Mouse (Mus musculus): ENCODE data around the gene Psg23. TPM values are rescaled to one million over a fixed set of nuclear protein-coding genes. Genes with fewer than 3 reads are reported as not detected.
"Not testable (repeated sequence)": the region's sequence is repeated elsewhere in the genome, so short reads cannot be mapped to it uniquely, and the experiment has no call there.

Gene Psg23
- not detected in 2 replicates for polyA plus RNA-seq (2014; fragmentation: Nextera tagmentation; extraction: Ambion mirVana)

DNA sequence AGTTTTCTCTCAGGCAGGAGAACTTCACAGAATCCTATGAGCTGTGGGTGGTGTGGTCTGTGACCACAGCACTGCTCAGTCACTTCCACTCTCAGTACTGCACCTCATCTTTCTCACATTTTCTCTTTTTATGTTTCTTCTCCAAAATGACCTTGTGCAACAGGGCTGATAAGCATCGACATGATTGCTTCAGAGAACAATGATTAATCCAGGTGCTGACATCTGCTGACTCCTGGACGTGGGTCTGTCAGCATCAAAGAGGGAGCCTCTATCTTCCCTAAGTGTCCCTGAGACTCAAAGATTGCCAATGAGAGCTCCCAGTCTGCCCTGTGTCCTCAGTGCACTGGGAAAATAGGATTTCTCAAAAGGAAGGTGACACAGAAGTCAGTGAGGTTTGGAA, at the start of gene Psg23:
Gene Psg23 (minus strand): TSS at position 101 of the 400 bp plus-strand sequence.
- H3K27ac ChIP-seq (ENCODE audit: low read depth, low read length); H3K4me3 ChIP-seq (ENCODE audit: low read depth, low read length); H3K9me3 ChIP-seq (ENCODE audit: control insufficient read depth, low read length); H3K4me2 ChIP-seq; DNase-seq (ENCODE audit: low spot score, missing footprints); H3K4me1 ChIP-seq (ENCODE audit: control insufficient read depth, insufficient read depth, low read length); H3K27me3 ChIP-seq (ENCODE audit: control insufficient read depth, insufficient read depth, low read length); H3K36me3 ChIP-seq (ENCODE audit: control insufficient read depth, insufficient read depth, low read length); ATAC-seq (ENCODE audit: low FRiP score); H3K9ac ChIP-seq (ENCODE audit: low read length): not testable (repeated sequence)
- 73% methylated on average over 1 of the region's 2 CpGs for WGBS

DNA sequence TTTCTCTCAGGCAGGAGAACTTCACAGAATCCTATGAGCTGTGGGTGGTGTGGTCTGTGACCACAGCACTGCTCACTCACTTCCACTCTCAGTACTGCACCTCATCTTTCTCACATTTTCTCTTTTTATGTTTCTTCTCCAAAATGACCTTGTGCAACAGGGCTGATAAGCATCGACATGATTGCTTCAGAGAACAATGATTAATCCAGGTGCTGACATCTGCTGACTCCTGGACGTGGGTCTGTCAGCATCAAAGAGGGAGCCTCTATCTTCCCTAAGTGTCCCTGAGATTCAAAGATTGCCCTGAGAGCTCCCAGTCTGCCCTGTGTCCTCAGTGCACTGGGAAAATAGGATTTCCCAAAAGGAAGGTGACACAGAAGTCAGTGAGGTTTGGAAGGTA, 40.3 kb upstream of the Psg23 start, which contains the start of gene Psg21:
Gene Psg21 (minus strand): TSS at position 101 of the 400 bp plus-strand sequence.
- not testable (repeated sequence) for DNase-seq (ENCODE audit: low spot score, missing footprints); H3K4me2 ChIP-seq; H3K9ac ChIP-seq (ENCODE audit: low read length); H3K36me3 ChIP-seq (ENCODE audit: control insufficient read depth, insufficient read depth, low read length); H3K27ac ChIP-seq (ENCODE audit: low read depth, low read length); H3K9me3 ChIP-seq (ENCODE audit: control insufficient read depth, low read length); H3K4me1 ChIP-seq (ENCODE audit: control insufficient read depth, insufficient read depth, low read length); H3K4me3 ChIP-seq (ENCODE audit: low read depth, low read length); ATAC-seq (ENCODE audit: low FRiP score); H3K27me3 ChIP-seq (ENCODE audit: control insufficient read depth, insufficient read depth, low read length)
- 60% methylated on average over 1 of the region's 2 CpGs for WGBS

DNA sequence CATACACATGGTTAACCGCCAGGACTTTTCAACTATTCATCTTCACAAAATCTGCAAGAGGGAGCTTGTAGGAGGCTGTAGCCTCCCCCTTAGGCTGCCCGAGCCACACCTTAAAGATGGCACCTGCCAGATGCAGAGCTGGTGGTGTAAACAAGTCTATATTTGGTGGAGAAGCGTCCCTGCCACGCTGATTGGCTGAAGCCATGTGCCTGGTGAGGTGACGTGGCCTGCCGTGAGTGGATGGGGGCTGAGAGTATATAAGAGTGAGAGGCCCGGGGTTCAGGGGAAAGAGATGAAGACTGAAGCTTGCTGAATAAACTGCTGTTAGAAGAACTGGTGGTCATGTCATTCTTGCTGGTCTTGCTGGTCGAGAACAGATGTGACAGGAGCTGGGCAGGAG, 10.6 kb upstream of the Psg23 start:
- H3K4me1 ChIP-seq (ENCODE audit: control insufficient read depth, insufficient read depth, low read length); H3K36me3 ChIP-seq (ENCODE audit: control insufficient read depth, insufficient read depth, low read length); H3K4me3 ChIP-seq (ENCODE audit: low read depth, low read length); H3K9ac ChIP-seq (ENCODE audit: low read length); H3K27ac ChIP-seq (ENCODE audit: low read depth, low read length); DNase-seq (ENCODE audit: low spot score, missing footprints); H3K4me2 ChIP-seq; H3K9me3 ChIP-seq (ENCODE audit: control insufficient read depth, low read length); H3K27me3 ChIP-seq (ENCODE audit: control insufficient read depth, insufficient read depth, low read length); ATAC-seq (ENCODE audit: low FRiP score): not testable (repeated sequence)
- WGBS = 81% methylated on average over 8 of the region's 8 CpGs

DNA sequence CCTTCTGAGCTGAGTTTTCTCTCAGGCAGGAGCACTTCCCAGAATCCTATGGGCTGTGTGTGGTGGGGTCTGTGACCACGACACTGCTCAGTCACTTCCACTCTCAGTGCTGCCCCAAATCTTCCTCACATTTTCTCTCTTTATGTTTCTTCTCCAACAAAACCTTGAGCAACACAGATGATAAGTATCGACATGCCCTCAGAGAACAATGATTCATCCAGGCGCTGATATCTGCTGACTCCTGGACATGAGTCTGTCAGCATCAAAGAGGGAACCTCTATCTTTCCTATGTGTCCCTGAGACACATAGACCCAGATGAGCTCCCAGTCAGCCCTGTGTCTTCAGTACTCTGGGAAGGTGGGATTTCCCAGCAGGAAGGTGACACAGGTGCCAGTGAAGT, 49.1 kb downstream of the Psg23 start, which contains the start of gene Psg27:
Gene Psg27 (minus strand): TSS at position 101 of the 400 bp plus-strand sequence.
- Histone ChIP-seq H3K27ac (ENCODE audit: low read depth, low read length) (no peak within 1 kb of the TSS), H3K4me2 (no peak within 1 kb of the TSS), H3K27me3 (ENCODE audit: control insufficient read depth, insufficient read depth, low read length) (no peaks in the 10 kb centered on the region), H3K9ac (ENCODE audit: low read length) (no peak within 1 kb of the TSS), H3K9me3 (ENCODE audit: control insufficient read depth, low read length) (0 out of 2 replicates have a peak, but pooled peaks cover 3% of the 10 kb centered on the region), H3K36me3 (ENCODE audit: control insufficient read depth, insufficient read depth, low read length) (no peaks in the 10 kb centered on the region), H3K4me3 (ENCODE audit: low read depth, low read length) (no peak within 1 kb of the TSS), H3K4me1 (ENCODE audit: control insufficient read depth, insufficient read depth, low read length) (no peaks in the 10 kb centered on the region)
- ATAC-seq (ENCODE audit: low FRiP score) = no peak
- no peak for DNase-seq (ENCODE audit: low spot score, missing footprints)
- 81% methylated on average over 3 of the region's 3 CpGs for WGBS

DNA sequence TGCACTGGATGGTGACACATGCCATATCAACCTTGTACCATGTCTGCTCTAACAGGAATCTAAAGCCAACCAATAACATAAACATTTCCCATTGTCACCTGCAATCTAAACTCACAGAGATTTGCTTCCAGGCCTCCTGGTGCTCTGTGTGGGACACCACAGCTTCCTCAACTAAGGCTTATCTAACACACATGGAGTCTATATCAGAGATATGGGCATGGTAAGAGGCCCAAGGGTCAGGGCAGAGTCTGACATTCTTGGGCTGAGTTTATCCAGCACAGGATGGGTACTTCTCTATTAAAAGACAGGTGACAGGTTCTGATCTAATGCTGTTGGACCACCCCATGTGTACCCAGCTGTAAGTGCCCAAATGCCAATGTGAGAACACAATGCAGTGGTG, 56.5 kb downstream of the Psg23 start:
- Histone ChIP-seq H3K4me3 (ENCODE audit: low read depth, low read length) (no peak overlapping the region), H3K27ac (ENCODE audit: low read depth, low read length) (no peak overlapping the region), H3K36me3 (ENCODE audit: control insufficient read depth, insufficient read depth, low read length) (no peaks in the 10 kb centered on the region), H3K4me1 (ENCODE audit: control insufficient read depth, insufficient read depth, low read length) (no peaks in the 10 kb centered on the region), H3K27me3 (ENCODE audit: control insufficient read depth, insufficient read depth, low read length) (no peaks in the 10 kb centered on the region), H3K4me2 (no peak overlapping the region), H3K9ac (ENCODE audit: low read length) (no peak overlapping the region), H3K9me3 (ENCODE audit: control insufficient read depth, low read length) (peaks cover 2% of the 10 kb centered on the region; the same call in 1 of the 2 replicates)
- DNase-seq (ENCODE audit: low spot score, missing footprints) (no peak), ATAC-seq (ENCODE audit: low FRiP score) (no peak)

Other genes starting within 250 kb of the Psg23 start
- gene Psg28, start 184.5 kb downstream of the Psg23 start, polyA plus RNA-seq (2014; fragmentation: Nextera tagmentation; extraction: Ambion mirVana) = not detected in 2 replicates
- not detected in 2 replicates for gene Psg26, start 132.3 kb downstream of the Psg23 start, polyA plus RNA-seq (2014; fragmentation: Nextera tagmentation; extraction: Ambion mirVana)
- gene Psg25, start 84.2 kb downstream of the Psg23 start, polyA plus RNA-seq (2014; fragmentation: Nextera tagmentation; extraction: Ambion mirVana) = not detected in 2 replicates
- not detected in 2 replicates for gene Psg27, start 49.2 kb downstream of the Psg23 start, polyA plus RNA-seq (2014; fragmentation: Nextera tagmentation; extraction: Ambion mirVana)
- not detected in 2 replicates for gene Psg21, start 40.2 kb upstream of the Psg23 start, polyA plus RNA-seq (2014; fragmentation: Nextera tagmentation; extraction: Ambion mirVana)
- not detected in 2 replicates for gene Psg20, start 69.7 kb upstream of the Psg23 start, polyA plus RNA-seq (2014; fragmentation: Nextera tagmentation; extraction: Ambion mirVana)
- not detected in 2 replicates for gene Psg22, start 101.6 kb upstream of the Psg23 start, polyA plus RNA-seq (2014; fragmentation: Nextera tagmentation; extraction: Ambion mirVana)
- not detected in 2 replicates for gene Psg19, start 182.0 kb upstream of the Psg23 start, polyA plus RNA-seq (2014; fragmentation: Nextera tagmentation; extraction: Ambion mirVana)
- 0.10 TPM in 1 of 2 replicates, not detected in the other for gene Psg17, start 205.1 kb upstream of the Psg23 start, polyA plus RNA-seq (2014; fragmentation: Nextera tagmentation; extraction: Ambion mirVana)
- gene Mill2, start 223.5 kb upstream of the Psg23 start, polyA plus RNA-seq (2014; fragmentation: Nextera tagmentation; extraction: Ambion mirVana) = 0.15 and 0.20 TPM in 2 replicates

Measured in midbrain, embryonic 11.5 days (tissue).